Mouse (Mus musculus) stomach, embryonic 14.5 days (tissue): Measurements from ENCODE around the gene Agbl2. TPM values are rescaled to one million over a fixed set of nuclear protein-coding genes. Genes with fewer than 3 reads are reported as not detected.
A peak's percentile ranks its signal among the peaks of the same experiment; 100 is the strongest.

Experiments used
- ATAC-seq: fragments of 200-750 bp; cut with Nextera tagmentation; 2 replicates; pipeline ENCODE4 v1.8.0; 2017; ENCODE audit warnings: low read depth, moderate TSS enrichment; ENCODE audit not compliant: insufficient number of reproducible peaks, insufficient read depth, low FRiP score
- H3K27ac ChIP-seq: fragments of 300-500 bp; sonication (generic); 2 replicates; pipeline ENCODE4 v1.5.1; 2014; ENCODE audit warnings: mild to moderate bottlenecking, low read length, moderate library complexity, mixed read lengths
- H3K27me3 ChIP-seq: fragments of 300-500 bp; sonication (generic); 2 replicates; pipeline ENCODE4 v1.6.1; 2014; ENCODE audit warnings: low read length, control low read depth, mixed read lengths; ENCODE audit not compliant: control insufficient read depth, insufficient read depth
- H3K36me3 ChIP-seq: fragments of 300-500 bp; sonication (generic); 2 replicates; pipeline ENCODE4 v1.6.1; 2014; ENCODE audit warnings: mild to moderate bottlenecking, control low read depth, low read length, moderate library complexity, mixed read lengths; ENCODE audit not compliant: control insufficient read depth, insufficient read depth
- H3K4me1 ChIP-seq: fragments of 300-500 bp; sonication (generic); 2 replicates; pipeline ENCODE4 v1.6.1; 2014; ENCODE audit warnings: low read length, control low read depth, mixed read lengths; ENCODE audit not compliant: control insufficient read depth, insufficient read depth
- H3K4me2 ChIP-seq: fragments of 300-500 bp; sonication (generic); replicated peaks from 2 replicates; pipeline ENCODE4 v1.6.1; 2014; ENCODE audit warnings: low read depth, low read length, control low read depth
- H3K4me3 ChIP-seq: fragments of 300-500 bp; sonication (generic); 2 replicates; pipeline ENCODE4 v1.5.1; 2014; ENCODE audit warnings: low read depth, low read length, control low read depth
- H3K9ac ChIP-seq: fragments of 300-500 bp; sonication (generic); replicated peaks from 2 replicates; pipeline ENCODE4 v1.6.1; 2014; ENCODE audit warnings: low read depth, mild to moderate bottlenecking, control low read depth, low read length, moderate library complexity, mixed read lengths
- H3K9me3 ChIP-seq: fragments of 300-500 bp; sonication (generic); 2 replicates; pipeline ENCODE4 v1.6.1; 2016; ENCODE audit warnings: low read depth, low read length, control low read depth; ENCODE audit not compliant: control insufficient read depth
- WGBS: fragments of 180-500 bp; shearing (Covaris S2); extraction: QIAGEN DNeasy Blood & Tissue Kit; methylation state at CpG from one replicate; pipeline ENCODE4 v1.1.7; 2014; 5-methylcytosine and 5-hydroxymethylcytosine counted together
- polyA plus RNA-seq: library from polyadenylated mRNA; unstranded; fragments of >200 nt; fragmentation: Nextera tagmentation; extraction: Ambion mirVana; gene quantifications from 2 replicates; pipeline ENCODE4 v1.2.1, GENCODE M21; 2014

Gene Agbl2
- 0.57 and 0.68 TPM in 2 replicates for polyA plus RNA-seq

DNA sequence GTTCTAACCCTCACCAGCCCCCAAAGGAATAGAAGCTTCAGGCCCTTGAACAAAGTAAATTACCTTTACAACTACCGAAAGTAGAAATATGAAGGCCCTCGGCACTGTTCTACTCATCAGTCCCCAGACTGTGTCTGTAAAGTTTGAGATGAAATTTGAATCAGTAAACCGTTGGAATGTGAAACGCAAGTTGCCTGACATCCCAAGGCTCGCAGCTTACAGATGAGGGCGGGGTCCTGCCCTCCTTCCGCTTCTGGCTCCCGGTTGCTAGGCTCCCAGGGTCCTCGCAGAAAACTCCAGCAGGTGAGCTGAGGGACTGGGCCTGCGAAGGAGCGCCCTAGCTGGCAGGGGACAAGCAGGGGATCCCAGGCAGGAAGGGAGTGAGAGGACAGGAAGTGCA is at the start of gene Agbl2:
Gene Agbl2, plus strand, starts transcription at position 270 of the 400 bp plus-strand sequence.
- WGBS = 2% methylated on average over 11 of the region's 11 CpGs

DNA sequence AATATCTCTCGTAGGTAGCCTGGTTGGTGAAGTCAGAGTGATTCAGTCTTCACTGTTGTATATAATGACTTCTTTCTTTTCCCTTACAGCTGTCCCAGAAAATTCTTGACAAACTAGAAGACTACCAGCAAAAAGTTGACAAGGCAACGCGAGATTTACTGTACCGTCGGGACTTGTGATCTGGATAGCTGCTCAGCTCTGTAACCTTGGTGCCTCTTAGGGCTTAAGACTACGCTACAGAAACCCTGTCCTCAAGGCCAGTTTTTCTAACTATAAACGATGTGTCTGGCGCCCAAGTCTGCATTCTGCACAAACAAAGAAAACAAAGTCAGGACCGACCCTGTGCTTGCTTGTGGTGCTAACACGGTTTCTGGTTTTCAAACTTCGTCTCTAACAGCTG is 47.2 kb upstream of the Agbl2 start:
- Histone ChIP-seq H3K4me2 (no peak overlapping the region), H3K9me3 (no peaks in the 10 kb centered on the region), H3K27me3 (no peaks in the 10 kb centered on the region), H3K27ac (no peak overlapping the region), H3K4me1 (no peaks in the 10 kb centered on the region), H3K4me3 (no peak overlapping the region), H3K9ac (no peak overlapping the region), H3K36me3 (peaks cover 50% of the 10 kb centered on the region)
- 91% methylated on average over 11 of the region's 11 CpGs for WGBS
- no peak for ATAC-seq

More for the DNA sequence above, at the start of gene Agbl2:
- H3K9me3 ChIP-seq = no peaks in the 10 kb centered on the region
- ATAC-seq = peak; percentile 68; the same call in 1 of the 2 replicates
- no peak within 1 kb of the TSS for H3K27ac ChIP-seq
- H3K4me2 ChIP-seq = peak within 1 kb of the TSS; percentile 53
- peak within 1 kb of the TSS; percentile 30 for H3K4me3 ChIP-seq
- H3K27me3 ChIP-seq = no peaks in the 10 kb centered on the region
- peak within 1 kb of the TSS; percentile 4; the same call in 1 of the 2 replicates for H3K9ac ChIP-seq
- no peaks in the 10 kb centered on the region for H3K4me1 ChIP-seq
- H3K36me3 ChIP-seq = peaks cover 30% of the 10 kb centered on the region

DNA sequence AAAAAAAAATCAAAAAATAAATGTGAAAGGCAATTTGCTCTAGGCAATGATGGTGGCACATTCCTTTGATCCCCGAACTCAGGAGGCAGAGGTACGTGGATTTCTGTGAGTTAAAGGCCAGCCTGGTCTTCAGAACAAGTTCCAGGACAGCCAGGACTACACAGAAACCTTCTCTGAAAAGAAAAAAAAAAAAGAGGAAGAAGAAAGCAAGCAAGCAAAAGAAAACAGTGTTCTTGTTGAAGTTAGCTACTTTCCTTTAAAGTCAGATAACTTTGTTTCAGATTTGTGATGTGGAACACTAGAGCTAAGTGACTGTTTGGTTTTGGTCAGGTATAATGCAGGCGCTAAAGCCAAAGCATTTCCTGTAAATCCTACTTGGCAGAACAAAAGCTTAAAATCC is 43.7 kb upstream of the Agbl2 start:
- no peaks in the 10 kb centered on the region for H3K9me3 ChIP-seq
- H3K36me3 ChIP-seq = peaks cover 25% of the 10 kb centered on the region
- no peaks in the 10 kb centered on the region for H3K27me3 ChIP-seq
- H3K4me3 ChIP-seq = no peak overlapping the region
- H3K4me1 ChIP-seq = no peaks in the 10 kb centered on the region
- ATAC-seq = no peak
- 87% methylated on average over 3 of the region's 3 CpGs for WGBS
- H3K27ac ChIP-seq = no peak overlapping the region
- H3K4me2 ChIP-seq = no peak overlapping the region
- no peak overlapping the region for H3K9ac ChIP-seq

DNA sequence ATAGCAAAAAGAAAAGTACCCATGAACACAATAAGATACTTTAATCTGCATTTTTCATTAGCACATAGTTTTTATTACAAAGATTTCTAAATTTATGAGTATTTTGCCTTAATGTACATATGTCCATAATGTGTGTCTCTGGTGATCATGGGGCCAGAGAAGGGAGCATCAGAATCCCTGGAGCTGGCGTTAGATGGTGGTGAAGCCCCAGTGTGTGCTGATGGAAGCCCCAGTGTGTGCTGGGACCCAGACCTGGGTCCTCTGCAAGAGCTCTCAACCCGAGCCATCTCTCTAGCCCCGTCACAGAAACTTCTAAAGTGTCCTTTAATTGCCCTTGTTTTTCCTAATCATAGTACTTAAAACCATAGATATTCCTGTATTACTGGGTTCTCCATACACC is 43.2 kb upstream of the Agbl2 start:
- H3K27me3 ChIP-seq = no peaks in the 10 kb centered on the region
- H3K4me2 ChIP-seq = no peak overlapping the region
- no peak overlapping the region for H3K27ac ChIP-seq
- H3K36me3 ChIP-seq = peaks cover 24% of the 10 kb centered on the region
- no peak for ATAC-seq
- no peak overlapping the region for H3K4me3 ChIP-seq
- H3K4me1 ChIP-seq = no peaks in the 10 kb centered on the region
- no peak overlapping the region for H3K9ac ChIP-seq
- 84% methylated on average over 3 of the region's 3 CpGs for WGBS
- H3K9me3 ChIP-seq = no peaks in the 10 kb centered on the region

DNA sequence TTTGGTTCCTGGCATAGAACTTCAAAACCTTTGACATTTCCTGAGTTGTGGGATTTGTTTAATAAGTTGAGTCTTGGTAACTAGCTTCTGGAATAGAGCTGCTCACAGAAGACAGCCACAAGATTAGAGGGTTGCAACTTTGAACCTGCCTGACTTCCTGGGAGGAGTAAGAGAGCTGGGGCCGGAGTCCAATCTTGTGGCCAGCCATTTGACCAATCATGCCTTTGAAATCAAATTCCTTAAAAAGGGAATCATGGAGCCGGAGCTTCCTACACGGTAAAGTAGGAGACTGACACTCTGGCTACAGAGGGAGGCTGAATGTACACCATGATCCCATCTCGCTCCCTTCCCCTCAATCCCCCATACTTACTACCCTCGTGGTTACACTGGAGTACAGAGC is 42.6 kb upstream of the Agbl2 start:
- Histone ChIP-seq H3K36me3 (peaks cover 18% of the 10 kb centered on the region), H3K27me3 (no peaks in the 10 kb centered on the region)
- WGBS = 87% methylated on average over 5 of the region's 5 CpGs

DNA sequence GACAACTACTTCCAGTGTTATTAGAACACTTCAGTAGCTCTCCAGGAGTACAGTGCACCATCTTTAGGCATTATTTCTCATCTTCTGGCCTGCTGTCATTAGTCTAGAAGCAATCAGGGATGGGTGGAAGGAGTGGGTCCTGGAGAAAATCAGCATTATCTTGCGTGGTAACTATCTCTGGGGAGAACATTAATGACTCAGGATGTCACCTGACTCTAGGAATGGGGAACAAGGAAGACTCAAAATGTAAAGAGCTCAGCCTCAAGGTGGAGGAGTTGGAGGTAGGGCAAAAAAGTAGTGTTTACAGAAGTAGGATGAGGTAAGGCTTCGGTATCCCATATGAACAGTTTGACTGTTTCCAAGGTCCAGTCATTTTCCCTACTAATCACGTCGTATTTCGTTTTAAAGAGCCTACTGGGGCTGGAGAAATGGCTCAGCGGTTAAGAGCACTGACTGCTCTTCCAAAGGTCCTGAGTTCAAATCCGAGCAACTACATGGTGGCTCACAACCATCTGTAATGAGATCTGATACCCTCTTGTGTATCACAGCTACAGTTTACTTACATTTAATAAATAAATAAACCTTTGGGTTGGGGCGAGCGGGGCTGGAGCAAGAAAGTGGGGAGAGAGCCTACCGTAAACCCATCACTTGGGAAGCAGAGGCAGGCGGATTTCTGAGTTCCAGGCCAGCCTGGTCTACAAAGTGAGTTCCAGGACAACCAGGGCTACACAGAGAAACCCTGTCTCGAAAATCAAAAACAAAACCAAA is 38.1 kb upstream of the Agbl2 start:
- Histone ChIP-seq H3K4me1 (0 out of 2 replicates have a peak, but pooled peaks cover 10% of the 10 kb centered on the region), H3K4me2 (peak overlapping the region; percentile 41), H3K9me3 (no peaks in the 10 kb centered on the region), H3K27me3 (no peaks in the 10 kb centered on the region), H3K27ac (peak overlapping the region; percentile 80), H3K36me3 (peaks cover 6% of the 10 kb centered on the region), H3K9ac (no peak overlapping the region; the same call in 1 of the 2 replicates), H3K4me3 (peak overlapping the region; percentile 26)
- ATAC-seq = no peak
- WGBS = 60% methylated on average over 12 of the region's 12 CpGs

More for the DNA sequence above, 42.6 kb upstream of the Agbl2 start:
- Histone ChIP-seq H3K4me2 (no peak overlapping the region), H3K4me1 (no peaks in the 10 kb centered on the region), H3K27ac (no peak overlapping the region), H3K9ac (no peak overlapping the region), H3K4me3 (no peak overlapping the region), H3K9me3 (no peaks in the 10 kb centered on the region)
- ATAC-seq = no peak

DNA sequence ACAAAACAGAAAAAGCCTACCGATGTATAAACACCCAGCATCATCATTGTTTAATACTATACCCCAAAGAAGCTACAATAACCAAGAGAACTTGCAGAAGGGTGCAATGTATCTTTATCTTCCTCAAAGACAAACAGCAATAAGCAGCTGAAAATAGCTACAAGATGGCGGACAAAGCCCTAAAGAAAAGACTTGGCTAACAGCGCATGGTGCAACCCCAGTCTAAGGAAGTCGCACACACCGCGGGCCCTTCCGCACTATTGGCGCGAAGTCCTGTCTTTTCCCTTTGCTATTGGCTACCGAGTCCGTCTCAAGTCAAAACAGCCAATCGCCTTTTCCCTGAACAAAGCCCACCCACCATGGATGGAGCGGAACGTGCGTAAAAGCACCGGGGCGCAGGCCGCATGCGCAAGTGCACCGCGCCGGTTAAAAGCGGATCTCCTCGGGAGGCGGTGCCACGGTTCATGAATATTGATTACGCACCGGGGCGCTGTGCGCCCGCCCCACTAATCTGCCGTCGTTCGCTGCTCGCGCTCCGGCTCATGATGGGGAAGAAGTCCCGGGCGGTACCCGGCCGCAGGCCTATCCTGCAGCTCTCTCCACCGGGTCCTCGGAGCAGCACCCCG is 37.4 kb upstream of the Agbl2 start, which contains the start of gene Fnbp4:
Gene Fnbp4, plus strand, starts transcription at position 318 of the 626 bp plus-strand sequence.
- H3K4me3 ChIP-seq = peak within 1 kb of the TSS; percentile 88
- H3K9me3 ChIP-seq = no peaks in the 10 kb centered on the region
- ATAC-seq = peak; percentile 100
- H3K9ac ChIP-seq = peak within 1 kb of the TSS; percentile 92
- no peaks in the 10 kb centered on the region for H3K27me3 ChIP-seq
- H3K36me3 ChIP-seq = peaks cover 6% of the 10 kb centered on the region
- 2% methylated on average over 44 of the region's 44 CpGs for WGBS
- H3K27ac ChIP-seq = peak within 1 kb of the TSS; percentile 97
- H3K4me1 ChIP-seq = 0 out of 2 replicates have a peak, but pooled peaks cover 10% of the 10 kb centered on the region
- peak within 1 kb of the TSS; percentile 76 for H3K4me2 ChIP-seq

DNA sequence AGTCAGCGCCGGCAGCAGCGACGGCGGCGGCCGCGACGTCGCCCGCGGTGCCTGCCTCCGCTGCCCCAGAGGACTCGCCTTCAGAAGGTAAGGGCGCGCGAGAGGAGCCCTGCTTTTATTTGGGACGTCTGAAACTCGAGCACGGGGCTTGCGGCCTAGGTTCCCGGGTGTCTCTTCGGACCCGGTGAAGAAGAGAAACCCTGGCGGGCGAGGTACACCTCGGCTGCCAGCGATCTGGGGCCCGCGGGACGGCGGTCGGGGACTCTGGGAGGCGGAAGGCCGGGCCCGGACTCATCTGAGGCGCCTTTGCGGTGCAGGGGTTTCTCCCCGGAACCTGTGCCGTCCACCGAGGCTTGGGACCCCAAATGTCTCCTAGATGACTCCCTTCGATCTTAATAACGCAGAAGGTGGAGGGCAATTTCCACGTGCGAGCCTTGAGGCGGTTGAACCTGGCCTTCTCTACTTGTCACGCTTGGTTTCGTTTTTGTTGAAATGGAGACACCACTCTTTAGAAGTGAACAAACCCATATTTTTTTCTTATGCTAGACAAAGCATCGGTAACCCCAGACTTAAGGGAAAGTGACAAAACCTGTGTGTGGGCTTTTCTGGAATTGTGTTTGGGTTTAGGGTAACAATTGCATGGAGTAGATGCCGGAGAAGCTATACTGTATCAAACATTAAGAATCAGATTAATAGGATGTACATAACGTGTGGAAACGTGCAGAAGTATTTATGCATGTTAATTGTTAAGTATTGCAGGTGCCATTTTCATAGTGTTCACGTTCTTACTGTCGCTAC is 36.6 kb upstream of the Agbl2 start:
- Histone ChIP-seq H3K36me3 (peaks cover 6% of the 10 kb centered on the region), H3K4me2 (peak overlapping the region; percentile 76), H3K4me1 (0 out of 2 replicates have a peak, but pooled peaks cover 10% of the 10 kb centered on the region), H3K27me3 (no peaks in the 10 kb centered on the region), H3K27ac (peak overlapping the region; percentile 97), H3K9ac (peak overlapping the region; percentile 92), H3K4me3 (peak overlapping the region; percentile 88), H3K9me3 (no peaks in the 10 kb centered on the region)
- ATAC-seq = peak; percentile 40; the same call in 1 of the 2 replicates
- under 1% methylated on average over 54 of the region's 54 CpGs for WGBS
